24 mouse cellular contexts compared by ENCODE assay signal in genomic region chr11:118758277-118758990, GRCm38 (mm10).
DNase-seq lines count a peak whose midpoint lies in the region; ATAC-seq and TF ChIP-seq lines count a peak whose summit lies in the region.
"Had no signal": no experiment of that assay in that cellular context is flagged by ENCODE, and none has a peak within 500 bp of the region (broad histone marks: within the 10 kb centered on the region; RNA-seq: fewer than 3 reads in every experiment).

No protein-coding gene starts in this region.

- peaks cover 28% of the 10 kb centered on the region for H3K4me1 ChIP-seq in forebrain, embryonic 14.5 days (ENCODE audit: control insufficient read depth, insufficient read depth, low read length)
- H3K4me1 ChIP-seq in forebrain, embryonic 16.5 days (replicated peaks; ENCODE audit: control insufficient read depth, insufficient read depth, low read length): peaks cover 43% of the 10 kb centered on the region
- H3K4me1 ChIP-seq in cortical plate, adult 2 months (ENCODE audit: control insufficient read depth, insufficient read depth, low read length): peaks cover 28% of the 10 kb centered on the region
- H3K4me1 ChIP-seq: limb, embryonic 15.5 days; liver, embryonic 15.5 days; lung, embryonic 15.5 days had no signal

- no peaks in the 10 kb centered on the region for H3K9me3 ChIP-seq in forebrain, embryonic 14.5 days (replicated peaks; ENCODE audit: control insufficient read depth, low read length)
- no peaks in the 10 kb centered on the region for H3K9me3 ChIP-seq in forebrain, embryonic 16.5 days (ENCODE audit: control insufficient read depth, low read length)
- H3K9me3 ChIP-seq: hindbrain, embryonic 15.5 days; limb, embryonic 15.5 days; liver, embryonic 15.5 days; lung, embryonic 15.5 days; midbrain, embryonic 15.5 days had no signal

- H3K27ac ChIP-seq in forebrain, embryonic 14.5 days (ENCODE audit: low read depth, low read length): 0 out of 2 replicates have a peak overlapping the region, but pooled peaks have one; percentile 2
- H3K27ac ChIP-seq in forebrain, embryonic 16.5 days (ENCODE audit: low read length): no peak overlapping the region
- peak overlapping the region; percentile 48 for H3K27ac ChIP-seq in cortical plate, adult 2 months (ENCODE audit: insufficient read depth, low read length)
- H3K27ac ChIP-seq: gastrocnemius, adult 2 months; hindbrain, embryonic 15.5 days; limb, embryonic 15.5 days; liver, embryonic 15.5 days; lung, embryonic 15.5 days; midbrain, embryonic 15.5 days had no signal

- no peaks in the 10 kb centered on the region for H3K27me3 ChIP-seq in forebrain, embryonic 14.5 days (replicated peaks; ENCODE audit: control insufficient read depth, insufficient read depth, low read length)
- H3K27me3 ChIP-seq in forebrain, embryonic 16.5 days (replicated peaks; ENCODE audit: control insufficient read depth, insufficient read depth, low read length): no peaks in the 10 kb centered on the region
- H3K27me3 ChIP-seq: hindbrain, embryonic 15.5 days; limb, embryonic 15.5 days; liver, embryonic 15.5 days; lung, embryonic 15.5 days; midbrain, embryonic 15.5 days had no signal

- DNase-seq in forebrain, embryonic 14.5 days (ENCODE audit: low spot score): no peak
- DNase-seq in left cerebral cortex, postnatal 4 days: peak; percentile 72
- DNase-seq in left cerebral cortex, postnatal 14 days (ENCODE audit: low spot score in 2 of 2): no peak
- peak; percentile 91 for DNase-seq in cerebellum, adult 9-10 months
- DNase-seq in spleen, postnatal 10 days (ENCODE audit: low spot score in 2 of 2): no peak
- no peak for DNase-seq in urinary bladder, postnatal 36 days (ENCODE audit: low spot score in 2 of 2)
- DNase-seq: adrenal gland, postnatal 25 days; gastrocnemius, adult 2 months; heart, postnatal 4 days; kidney, adult 8-10 months; kidney, postnatal 14 days; layer of hippocampus, postnatal 36 days; lung, postnatal 36 days; thymus, adult 18-20 months; thymus, postnatal 36 days had no signal

- TF ChIP-seq POLR2A in cortical plate, adult 2 months (IDR thresholded peaks at IDR 0.05; ENCODE audit: extremely low read depth, insufficient read depth, low read length): no peak

- intact Hi-C loops in left cerebral cortex, postnatal 4 days (cut with DNase I): loop anchor here (10.0 kb wide), 1 partner anchor 146 kb away; no protein-coding TSS in a partner anchor
- intact Hi-C loops in left cerebral cortex, postnatal 14 days (cut with DNase I): loop anchor here (5.0 kb wide), 2 partner anchors 34 to 149 kb away; no protein-coding TSS in a partner anchor

- no peak overlapping the region for H3K9ac ChIP-seq in forebrain, embryonic 14.5 days (ENCODE audit: low read length)
- no peak overlapping the region for H3K9ac ChIP-seq in forebrain, embryonic 16.5 days (replicated peaks; ENCODE audit: low read depth, low read length)
- H3K9ac ChIP-seq: hindbrain, embryonic 15.5 days; limb, embryonic 15.5 days; liver, embryonic 15.5 days; lung, embryonic 15.5 days; midbrain, embryonic 15.5 days had no signal

- no peak overlapping the region for H3K4me3 ChIP-seq in forebrain, embryonic 14.5 days (ENCODE audit: low read depth, low read length)
- H3K4me3 ChIP-seq in forebrain, embryonic 16.5 days (replicated peaks; ENCODE audit: low read length): no peak overlapping the region
- H3K4me3 ChIP-seq in cortical plate, adult 2 months (ENCODE audit: insufficient read depth, low read length): no peak overlapping the region
- H3K4me3 ChIP-seq: gastrocnemius, adult 2 months; hindbrain, embryonic 15.5 days; limb, embryonic 15.5 days; liver, embryonic 15.5 days; lung, embryonic 15.5 days; midbrain, embryonic 15.5 days; myocyte had no signal

- ATAC-seq in forebrain, embryonic 14.5 days: no peak
- ATAC-seq in forebrain, embryonic 16.5 days: no peak
- ATAC-seq: CD4-positive, CD25-positive, alpha-beta regulatory T cell, adult 4 months; midbrain, embryonic 15.5 days had no signal

- no peaks in the 10 kb centered on the region for H3K36me3 ChIP-seq in forebrain, embryonic 14.5 days (ENCODE audit: control insufficient read depth, insufficient read depth, low read length)
- H3K36me3 ChIP-seq in forebrain, embryonic 16.5 days (ENCODE audit: control insufficient read depth, insufficient read depth): no peaks in the 10 kb centered on the region
- H3K36me3 ChIP-seq: hindbrain, embryonic 15.5 days; limb, embryonic 15.5 days; liver, embryonic 15.5 days; lung, embryonic 15.5 days; midbrain, embryonic 15.5 days had no signal

- no peak for TF ChIP-seq CTCF in cortical plate, adult 2 months (IDR thresholded peaks at IDR 0.05; ENCODE audit: extremely low read depth, insufficient read depth, low read length)

- 78% methylated on average over 10 of the region's 10 CpGs for WGBS in forebrain, embryonic 14.5 days
- WGBS in forebrain, embryonic 16.5 days: 80% methylated on average over 10 of the region's 10 CpGs

- no peak overlapping the region for H3K4me2 ChIP-seq in forebrain, embryonic 14.5 days (ENCODE audit: low read length)
- no peak overlapping the region for H3K4me2 ChIP-seq in forebrain, embryonic 16.5 days (ENCODE audit: low read length)
- H3K4me2 ChIP-seq: hindbrain, embryonic 15.5 days; limb, embryonic 15.5 days; liver, embryonic 15.5 days; lung, embryonic 15.5 days; midbrain, embryonic 15.5 days had no signal

Comparison
In these comparisons a context has a peak if more than half of its experiments do, and no peak if none do; other contexts are left out.
1. DNase-seq: peak in left cerebral cortex, postnatal 4 days (single experiment) and cerebellum, adult 9-10 months (single experiment); none in forebrain, embryonic 14.5 days (single experiment), left cerebral cortex, postnatal 14 days (0 of 2), spleen, postnatal 10 days (0 of 2) and urinary bladder, postnatal 36 days (0 of 2).